Comparison of ENCODE assay signal across 8 mouse cellular contexts in the genomic region with DNA sequence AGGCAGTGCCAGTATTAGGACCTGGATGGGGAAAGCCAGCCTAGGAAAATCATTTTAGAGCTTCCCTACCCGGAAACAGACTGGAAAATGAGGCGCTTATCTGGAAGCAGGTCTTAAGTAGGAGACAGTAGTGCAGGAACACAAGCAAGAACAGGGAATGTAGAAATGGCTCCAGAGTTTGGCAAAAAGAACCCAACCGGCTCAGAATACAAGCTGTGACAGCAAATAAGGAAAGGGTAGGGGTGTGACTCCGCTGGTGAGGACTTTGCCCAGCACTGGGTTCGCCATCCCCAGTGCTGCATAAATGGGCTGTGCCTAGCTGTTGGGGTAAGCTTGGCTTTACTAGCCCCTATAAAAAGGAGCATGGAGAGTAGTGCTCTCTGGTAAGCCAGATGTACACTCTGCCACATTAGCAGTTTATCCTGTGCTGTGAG. TPM values are rescaled to one million over a fixed set of nuclear protein-coding genes. Genes with fewer than 3 reads are reported as not detected.
A peak's percentile ranks its signal among the peaks of the same experiment; 100 is the strongest.
DNase-seq lines count a peak whose midpoint lies in the region; ATAC-seq and TF ChIP-seq lines count a peak whose summit lies in the region.

No protein-coding gene starts in this region.

- H3K27me3 ChIP-seq in testis, adult 2 months (ENCODE audit: control insufficient read depth, insufficient read depth, low read length), result no peaks in the 10 kb centered on the region
- H3K27me3 ChIP-seq in heart, postnatal 0 days (ENCODE audit: control insufficient read depth, insufficient read depth, low read length), result no peaks in the 10 kb centered on the region
- H3K27me3 ChIP-seq in limb, embryonic 14.5 days (ENCODE audit: control insufficient read depth, insufficient read depth, low read length), result no peaks in the 10 kb centered on the region
- no peaks in the 10 kb centered on the region for H3K27me3 ChIP-seq in stomach, embryonic 14.5 days (ENCODE audit: control insufficient read depth, insufficient read depth, low read length)

- no peak overlapping the region for H3K27ac ChIP-seq in testis, adult 2 months (ENCODE audit: control insufficient read depth, insufficient read depth, low read depth, low read length)
- H3K27ac ChIP-seq in heart, postnatal 0 days (ENCODE audit: low read depth), result peak overlapping the region; percentile 87
- H3K27ac ChIP-seq in limb, embryonic 14.5 days (replicated peaks; ENCODE audit: low read depth, low read length), result peak overlapping the region; percentile 88; the same call in 1 of the 2 replicates
- peak overlapping the region; percentile 92 for H3K27ac ChIP-seq in stomach, embryonic 14.5 days (ENCODE audit: low read length)

- DNase-seq in testis, postnatal 10 days (ENCODE audit: low spot score), result no peak
- DNase-seq in heart, postnatal 0 days (ENCODE audit: low spot score), result no peak
- no peak for DNase-seq in limb, embryonic 14.5 days (ENCODE audit: low spot score)
- DNase-seq in adrenal gland, adult 18-20 months (ENCODE audit: low spot score in 2 of 2), result no peak
- no peak for DNase-seq in Muller cell, postnatal 12 days (ENCODE audit: inconsistent ontology term)
- DNase-seq in layer of hippocampus, adult 11-12 months (ENCODE audit: low spot score), result no peak

- TF ChIP-seq CTCF in testis, adult 2 months (IDR thresholded peaks at IDR 0.05; ENCODE audit: control insufficient read depth, insufficient read depth, insufficient replicate concordance, low read depth, low read length), result no peak
- no peak for TF ChIP-seq CTCF in heart, postnatal 0 days (IDR thresholded peaks at IDR 0.05; ENCODE audit: low read depth)

- no peak for ATAC-seq in heart, postnatal 0 days (ENCODE audit: insufficient read depth, low read depth)
- ATAC-seq in limb, embryonic 14.5 days (ENCODE audit: low FRiP score, low read depth), result no peak
- ATAC-seq in stomach, embryonic 14.5 days (ENCODE audit: insufficient number of reproducible peaks, insufficient read depth, low FRiP score, low read depth), result peak; percentile 43

- TF ChIP-seq EP300 in heart, postnatal 0 days (IDR thresholded peaks at IDR 0.05; ENCODE audit: low read depth), result no peak

- H3K9me3 ChIP-seq in heart, postnatal 0 days (replicated peaks; ENCODE audit: control insufficient read depth, low read length), result no peaks in the 10 kb centered on the region
- H3K9me3 ChIP-seq in limb, embryonic 14.5 days (ENCODE audit: control insufficient read depth, low read length), result no peaks in the 10 kb centered on the region
- H3K9me3 ChIP-seq in stomach, embryonic 14.5 days (ENCODE audit: control insufficient read depth, low read depth, low read length), result no peaks in the 10 kb centered on the region

- 19% methylated on average over 5 of the region's 5 CpGs for WGBS in heart, postnatal 0 days
- WGBS in limb, embryonic 14.5 days, result 18% methylated on average over 5 of the region's 5 CpGs
- 15% methylated on average over 5 of the region's 5 CpGs for WGBS in stomach, embryonic 14.5 days

- TF ChIP-seq POLR2A in testis, adult 2 months (IDR thresholded peaks at IDR 0.05; ENCODE audit: control insufficient read depth, low read depth, low read length), result no peak
- no peak for TF ChIP-seq POLR2A in limb, embryonic 14.5 days (IDR thresholded peaks at IDR 0.05; ENCODE audit: borderline replicate concordance, extremely low read depth, insufficient read depth, insufficient read length)

- peak overlapping the region; percentile 82 for H3K9ac ChIP-seq in heart, postnatal 0 days (replicated peaks; ENCODE audit: low read depth, low read length)
- H3K9ac ChIP-seq in limb, embryonic 14.5 days (ENCODE audit: low read depth, low read length, severe bottlenecking), result peak overlapping the region; percentile 76
- peak overlapping the region; percentile 65 for H3K9ac ChIP-seq in stomach, embryonic 14.5 days (replicated peaks; ENCODE audit: low read depth, low read length)

- H3K36me3 ChIP-seq in testis, adult 2 months (ENCODE audit: control insufficient read depth, insufficient read depth, low read length), result peaks cover 2% of the 10 kb centered on the region
- H3K36me3 ChIP-seq in heart, postnatal 0 days (replicated peaks; ENCODE audit: control insufficient read depth, insufficient read depth, low read length), result peaks cover 32% of the 10 kb centered on the region
- peaks cover 27% of the 10 kb centered on the region for H3K36me3 ChIP-seq in limb, embryonic 14.5 days (ENCODE audit: control insufficient read depth, insufficient read depth, low read length)
- H3K36me3 ChIP-seq in stomach, embryonic 14.5 days (ENCODE audit: control insufficient read depth, insufficient read depth, low read length), result peaks cover 19% of the 10 kb centered on the region

- peaks cover 5% of the 10 kb centered on the region for H3K4me1 ChIP-seq in testis, adult 2 months (ENCODE audit: control insufficient read depth, insufficient read depth, low read length)
- peaks cover 8% of the 10 kb centered on the region for H3K4me1 ChIP-seq in heart, postnatal 0 days (ENCODE audit: control insufficient read depth, insufficient read depth)
- peaks cover 9% of the 10 kb centered on the region; the same call in 1 of the 2 replicates for H3K4me1 ChIP-seq in limb, embryonic 14.5 days (ENCODE audit: control insufficient read depth, insufficient read depth, low read length)
- peaks cover 6% of the 10 kb centered on the region; the same call in 1 of the 2 replicates for H3K4me1 ChIP-seq in stomach, embryonic 14.5 days (ENCODE audit: control insufficient read depth, insufficient read depth, low read length)

- H3K4me3 ChIP-seq in testis, adult 2 months (ENCODE audit: control insufficient read depth, low read depth, low read length), result peak overlapping the region; percentile 98
- peak overlapping the region; percentile 76 for H3K4me3 ChIP-seq in heart, postnatal 0 days (ENCODE audit: low read depth, low read length)
- peak overlapping the region; percentile 69 for H3K4me3 ChIP-seq in limb, embryonic 14.5 days (replicated peaks; ENCODE audit: low read length)
- peak overlapping the region; percentile 67 for H3K4me3 ChIP-seq in stomach, embryonic 14.5 days (ENCODE audit: low read depth, low read length)

- H3K4me2 ChIP-seq in heart, postnatal 0 days (ENCODE audit: low read depth, low read length), result peak overlapping the region; percentile 81
- peak overlapping the region; percentile 80 for H3K4me2 ChIP-seq in limb, embryonic 14.5 days (replicated peaks; ENCODE audit: low read depth, low read length, severe bottlenecking)
- H3K4me2 ChIP-seq in stomach, embryonic 14.5 days (replicated peaks; ENCODE audit: low read depth, low read length), result peak overlapping the region; percentile 78

RNA-seq across cellular contexts. Expression of a gene that starts 0.8 kb away (rescaled TPM):
- 25.1 and 26.4 TPM in 2 replicates for polyA plus RNA-seq in testis, adult 2 months (2012; rRNA removed)
- total RNA-seq in heart, postnatal 0 days (2014; rRNA removed; ENCODE audit: low replicate concordance), result 45.6 and 58.6 TPM in 2 replicates
- polyA plus RNA-seq in heart, postnatal 0 days (2015; fragmentation: Nextera tagmentation; extraction: Ambion mirVana), result 50.5 and 50.9 TPM in 2 replicates
- polyA plus RNA-seq in limb, embryonic 14.5 days (2012; rRNA removed), result 45.6 and 48.7 TPM in 2 replicates
- polyA plus RNA-seq in limb, embryonic 14.5 days (2014; fragmentation: Nextera tagmentation; extraction: Ambion mirVana), result 49.3 and 49.4 TPM in 2 replicates
- 49.8 and 53.6 TPM in 2 replicates for polyA plus RNA-seq in stomach, embryonic 14.5 days (2014; fragmentation: Nextera tagmentation; extraction: Ambion mirVana)
- total RNA-seq in adrenal gland, adult 18-20 months (2021), result 10 to 100 TPM; 20.2 to 23.7 TPM
